Mouse (Mus musculus): ENCODE data around the gene Pycard.
"Not testable (repeated sequence)": the region's sequence is repeated elsewhere in the genome, so short reads cannot be mapped to it uniquely, and the experiment has no call there.

The Pycard gene

GRCm38 (mm10) chr7:127993341-127993977, at the start of gene Pycard:
Gene Pycard (minus strand): TSS chr7:127993867.
- DNase-seq (ENCODE audit: low read depth, low spot score): peak; percentile 76

- not testable (repeated sequence) for DNase-seq (ENCODE audit: low read depth, low spot score)
These were observed 48.6 kb upstream of the Pycard start for GRCm38 (mm10) chr7:128042161-128042820.

DNA sequence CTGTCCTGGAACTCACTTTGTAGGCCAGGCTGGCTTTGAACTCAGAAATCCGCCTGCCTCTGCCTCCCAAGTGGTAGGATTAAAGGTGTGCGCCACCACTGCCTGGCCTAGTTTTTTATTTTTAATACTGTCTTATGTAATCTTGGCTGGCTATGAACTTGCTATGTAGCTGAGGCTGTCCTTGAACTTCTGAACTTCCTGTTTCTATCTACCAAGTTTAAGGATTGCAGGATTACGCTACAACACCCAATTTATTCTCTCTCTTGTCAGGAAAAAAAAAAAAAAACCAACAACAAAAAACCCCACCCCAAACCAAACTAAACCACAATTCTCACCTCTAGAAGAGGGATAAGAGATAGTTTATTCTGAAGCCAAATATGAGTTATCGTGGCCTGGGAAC, 39.9 kb upstream of the Pycard start:
- no peak for DNase-seq (ENCODE audit: low read depth, low spot score)

- no peak for DNase-seq (ENCODE audit: low read depth, low spot score)
These were observed 39.3 kb upstream of the Pycard start for GRCm38 (mm10) chr7:128032989-128033293.

GRCm38 (mm10) chr7:128032290-128032988, 38.8 kb upstream of the Pycard start:
- no peak for DNase-seq (ENCODE audit: low read depth, low spot score)

- peak; percentile 19 for DNase-seq (ENCODE audit: low read depth, low spot score)
These were observed 37.8 kb upstream of the Pycard start for GRCm38 (mm10) chr7:128031403-128031976.

GRCm38 (mm10) chr7:128025381-128025780, 31.7 kb upstream of the Pycard start:
- no peak for DNase-seq (ENCODE audit: low read depth, low spot score)

DNA sequence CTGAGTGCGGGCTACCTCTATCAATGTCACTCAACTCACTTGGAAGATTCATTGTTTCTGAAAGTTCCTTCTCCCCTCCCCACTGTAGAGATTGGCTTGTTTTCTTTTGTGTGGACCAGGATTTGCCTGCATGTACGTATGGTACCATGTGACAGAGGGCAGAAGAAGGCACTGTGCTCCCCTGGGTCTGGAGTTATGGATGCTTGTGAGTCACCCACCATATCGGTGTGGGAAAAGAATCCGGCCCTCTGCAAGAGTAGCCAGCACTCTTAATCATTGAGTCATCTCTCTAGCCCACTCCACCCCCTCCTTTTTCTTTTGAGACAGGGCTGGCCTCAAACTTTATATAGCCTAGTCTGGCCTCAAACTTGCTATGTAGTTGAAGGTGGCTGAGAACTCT, 31.3 kb upstream of the Pycard start:
- no peak for DNase-seq (ENCODE audit: low read depth, low spot score)

- no peak for DNase-seq (ENCODE audit: low read depth, low spot score)
These were observed 30.7 kb upstream of the Pycard start for GRCm38 (mm10) chr7:128024364-128024763.

- no peak for DNase-seq (ENCODE audit: low read depth, low spot score)
These were observed 29.9 kb upstream of the Pycard start for GRCm38 (mm10) chr7:128023565-128023964.

DNA sequence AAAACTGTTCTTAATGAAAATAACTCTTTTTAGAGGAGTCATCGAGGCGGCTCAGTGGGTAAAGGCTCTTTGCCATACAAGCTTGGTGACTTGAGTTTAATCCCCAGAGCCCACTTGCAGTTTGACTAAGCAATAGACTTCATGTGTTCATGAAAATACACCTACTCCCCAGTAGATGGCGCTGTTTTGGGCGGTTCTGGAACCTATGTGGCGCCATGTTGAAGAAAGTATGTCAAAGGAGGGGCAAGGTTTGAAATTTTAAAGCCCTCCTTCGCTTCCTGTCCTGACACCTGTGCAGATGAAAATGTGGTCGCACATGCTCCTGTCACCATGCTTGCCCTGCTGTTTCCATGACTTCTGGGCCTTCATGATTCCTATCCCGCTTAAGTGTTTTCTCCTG, 29.3 kb upstream of the Pycard start:
- peak; percentile 53 for DNase-seq (ENCODE audit: low read depth, low spot score)

GRCm38 (mm10) chr7:128019187-128019586, 25.5 kb upstream of the Pycard start:
- no peak for DNase-seq (ENCODE audit: low read depth, low spot score)

GRCm38 (mm10) chr7:128018275-128018674, 24.6 kb upstream of the Pycard start:
- DNase-seq (ENCODE audit: low read depth, low spot score): no peak

DNA sequence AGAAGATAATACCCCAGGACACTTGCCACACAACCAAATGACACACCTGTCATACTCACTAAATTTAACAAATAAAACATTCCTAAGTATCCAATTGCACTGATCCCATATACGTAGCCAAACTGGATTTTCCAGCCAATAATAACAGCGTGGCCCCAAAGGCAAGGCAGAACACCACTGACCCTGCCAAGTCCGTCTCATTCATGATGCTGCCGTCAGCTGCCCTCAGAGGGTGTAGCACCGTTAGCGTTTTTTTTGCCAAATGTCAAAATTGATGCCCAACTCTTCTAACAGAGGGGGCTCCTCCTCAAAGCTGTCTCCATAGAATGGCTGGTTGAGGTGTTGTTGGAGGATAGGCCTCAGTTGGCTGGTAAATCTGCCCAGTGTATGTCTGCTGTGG, 23.0 kb upstream of the Pycard start:
- no peak for DNase-seq (ENCODE audit: low read depth, low spot score)

DNA sequence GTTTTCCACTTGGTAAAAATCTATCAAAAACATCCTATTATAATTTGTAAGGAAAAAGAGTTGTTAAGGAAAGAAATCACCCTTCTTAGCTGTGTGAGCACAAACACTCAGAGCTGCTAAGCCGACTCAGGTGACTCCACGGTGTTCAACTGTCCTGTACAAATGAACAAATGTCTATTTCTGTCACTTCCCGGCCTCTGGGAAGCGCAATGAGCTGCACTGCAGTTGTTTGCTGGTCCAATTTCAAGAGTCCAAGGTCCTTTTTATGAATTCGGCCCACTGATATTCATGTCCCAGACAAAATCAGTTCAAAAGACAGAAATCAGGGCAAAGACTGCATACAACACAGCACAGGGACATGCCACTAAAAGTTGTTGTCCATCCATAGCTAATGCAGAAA, 22.5 kb upstream of the Pycard start:
- DNase-seq (ENCODE audit: low read depth, low spot score): not testable (repeated sequence)

- DNase-seq (ENCODE audit: low read depth, low spot score): no peak
These were observed 19.4 kb upstream of the Pycard start for GRCm38 (mm10) chr7:128013116-128013515.

- no peak for DNase-seq (ENCODE audit: low read depth, low spot score)
These were observed 18.6 kb upstream of the Pycard start for GRCm38 (mm10) chr7:128012136-128012780.

GRCm38 (mm10) chr7:128009715-128010340, 16.2 kb upstream of the Pycard start:
- no peak for DNase-seq (ENCODE audit: low read depth, low spot score)

DNA sequence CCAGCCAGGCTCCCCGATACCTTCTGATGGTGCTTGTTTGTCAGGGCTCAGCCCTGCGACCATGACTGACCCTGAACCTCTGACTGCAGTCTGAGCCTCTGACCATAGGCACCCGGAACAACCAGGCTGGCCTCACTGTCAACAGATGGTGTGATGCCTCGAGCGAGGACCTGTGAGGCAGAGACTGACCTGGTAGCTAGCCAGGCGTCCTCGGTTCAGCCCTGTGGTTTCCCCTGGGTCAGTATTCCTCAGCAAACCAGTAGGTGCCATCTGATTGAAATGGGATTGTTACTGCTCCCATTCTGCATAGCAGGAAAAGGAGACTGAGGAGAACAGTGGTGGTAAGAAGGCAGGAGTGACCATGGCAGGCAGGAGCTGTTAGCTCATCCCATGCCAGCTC, 12.5 kb upstream of the Pycard start:
- no peak for DNase-seq (ENCODE audit: low read depth, low spot score)

DNA sequence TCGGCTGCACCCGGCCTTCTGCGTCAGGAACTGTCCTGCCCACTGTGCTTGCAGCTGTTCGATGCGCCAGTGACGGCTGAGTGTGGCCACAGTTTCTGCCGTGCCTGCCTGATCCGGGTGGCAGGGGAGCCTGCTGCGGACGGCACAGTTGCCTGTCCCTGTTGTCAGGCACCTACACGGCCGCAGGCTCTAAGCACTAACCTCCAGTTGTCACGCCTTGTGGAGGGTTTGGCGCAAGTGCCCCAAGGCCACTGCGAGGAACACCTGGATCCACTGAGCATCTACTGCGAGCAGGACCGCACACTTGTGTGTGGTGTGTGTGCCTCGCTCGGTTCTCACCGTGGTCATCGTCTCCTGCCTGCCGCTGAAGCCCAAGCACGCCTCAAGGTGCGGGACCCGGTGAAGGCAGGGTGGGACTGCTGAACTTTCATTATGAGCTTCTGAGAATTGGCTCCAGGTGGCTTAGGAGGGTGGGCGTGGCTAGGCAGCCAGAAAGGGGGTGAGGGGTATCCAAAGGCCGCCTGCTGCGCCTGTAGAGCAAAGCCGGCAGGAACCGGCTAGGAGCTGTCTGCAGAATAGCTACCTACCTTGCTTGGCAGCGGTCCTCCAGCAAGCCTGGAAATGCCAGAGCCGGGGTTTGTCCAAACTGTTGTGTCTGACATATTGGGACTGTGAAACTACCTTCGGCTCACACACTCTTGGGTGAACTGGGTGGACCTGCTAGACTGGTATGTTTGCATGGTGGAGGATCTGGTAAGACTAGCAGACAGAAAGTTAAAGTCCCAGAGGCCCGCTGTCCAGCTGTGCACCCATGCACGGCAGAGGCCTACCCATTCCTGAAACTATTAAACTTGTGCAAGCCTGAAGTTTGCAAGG, 11.1 kb upstream of the Pycard start:
- no peak for DNase-seq (ENCODE audit: low read depth, low spot score)

GRCm38 (mm10) chr7:128004150-128004486, 10.5 kb upstream of the Pycard start:
- DNase-seq (ENCODE audit: low read depth, low spot score): no peak

All from A20 (cell line).